In the genomic region with DNA sequence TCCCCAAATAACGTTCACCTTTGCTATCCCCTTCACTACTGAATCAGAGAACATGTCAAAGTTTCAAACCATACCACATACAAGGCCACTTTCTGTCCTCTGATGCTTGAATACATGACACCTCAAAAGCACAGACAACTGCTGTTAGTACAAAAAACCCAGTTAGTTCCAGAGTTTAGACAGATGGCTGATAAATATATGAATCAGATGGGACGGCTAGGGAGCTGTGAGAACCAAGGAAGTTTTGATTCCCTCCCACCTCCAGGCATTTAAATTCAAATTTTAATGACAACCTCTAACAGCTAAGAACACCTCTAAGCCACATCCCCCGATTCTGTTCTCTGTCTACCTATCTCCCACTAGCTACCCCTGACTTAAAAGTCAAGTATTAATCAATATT, we compare ENCODE assay signal across 21 mouse cellular contexts.
"Had no signal": no experiment of that assay in that cellular context is flagged by ENCODE, and none has a peak within 500 bp of the region (broad histone marks: within the 10 kb centered on the region; RNA-seq: fewer than 3 reads in every experiment).

No protein-coding gene starts in this region.

- H3K4me3 ChIP-seq: heart, embryonic 10.5 days; heart, embryonic 12.5 days; hindbrain, embryonic 13.5 days; hindbrain, embryonic 15.5 days; kidney, embryonic 15.5 days; limb, embryonic 13.5 days; limb, embryonic 15.5 days; liver, embryonic 12.5 days had no signal

- H3K27ac ChIP-seq: heart, embryonic 10.5 days; hindbrain, embryonic 13.5 days; hindbrain, embryonic 15.5 days; hindbrain, postnatal 0 days; kidney, embryonic 15.5 days; kidney, postnatal 0 days; limb, embryonic 13.5 days; limb, embryonic 15.5 days; liver, embryonic 12.5 days; liver, embryonic 14.5 days had no signal

- ATAC-seq: hindbrain, postnatal 0 days; intestine, embryonic 16.5 days; liver, embryonic 12.5 days had no signal

- DNase-seq: gastrocnemius, postnatal 14 days; gastrocnemius, postnatal 36 days; kidney, adult 11 months; kidney, adult 2 months; kidney, adult 9 months; kidney, postnatal 14 days; kidney, postnatal 36 days; layer of hippocampus, postnatal 36 days; left cerebral cortex, postnatal 4 days had no signal
